Mouse (Mus musculus) forebrain, embryonic 11.5 days (tissue): ENCODE results near the gene Arid1a. TPM values are rescaled to one million over a fixed set of nuclear protein-coding genes. Genes with fewer than 3 reads are reported as not detected.
A peak's percentile ranks its signal among the peaks of the same experiment; 100 is the strongest.
"Not testable (repeated sequence)": the region's sequence is repeated elsewhere in the genome, so short reads cannot be mapped to it uniquely, and the experiment has no call there.

Experiments
- ATAC-seq: fragments of 200-750 bp; cut with Nextera tagmentation; replicated peaks from 2 replicates; pipeline ENCODE4 v1.8.0; 2017; ENCODE audit warnings: moderate TSS enrichment; ENCODE audit not compliant: low FRiP score
- DNase-seq: peaks from one replicate; pipeline ENCODE4 v3.0.0-alpha.2; 2017; ENCODE audit warnings: low spot score
- H3K27ac ChIP-seq: fragments of 300-500 bp; sonication (generic); 2 replicates; pipeline ENCODE4 v1.5.1; 2014; ENCODE audit warnings: low read depth, low read length
- H3K27me3 ChIP-seq: fragments of 300-500 bp; sonication (generic); 2 replicates; pipeline ENCODE4 v1.6.1; 2014; ENCODE audit warnings: mild to moderate bottlenecking, low read length, mixed read lengths; ENCODE audit not compliant: control insufficient read depth, insufficient read depth
- H3K36me3 ChIP-seq: fragments of 300-500 bp; sonication (generic); 2 replicates; pipeline ENCODE4 v1.6.1; 2014; ENCODE audit warnings: mild to moderate bottlenecking, low read length, moderate library complexity, mixed read lengths; ENCODE audit not compliant: control insufficient read depth, insufficient read depth
- H3K4me1 ChIP-seq: fragments of 300-500 bp; sonication (generic); replicated peaks from 2 replicates; pipeline ENCODE4 v1.6.1; 2014; ENCODE audit warnings: low read length, mixed read lengths; ENCODE audit not compliant: control insufficient read depth, insufficient read depth
- H3K4me2 ChIP-seq: fragments of 300-500 bp; sonication (generic); 2 replicates; pipeline ENCODE4 v1.6.1; 2014; ENCODE audit warnings: low read depth, mild to moderate bottlenecking, low read length, moderate library complexity, mixed read lengths; ENCODE audit not compliant: severe bottlenecking
- H3K4me3 ChIP-seq: fragments of 300-500 bp; sonication (generic); 2 replicates; pipeline ENCODE4 v1.5.1; 2014; ENCODE audit warnings: low read depth, low read length
- H3K9ac ChIP-seq: fragments of 300-500 bp; sonication (generic); 2 replicates; pipeline ENCODE4 v1.6.1; 2014; ENCODE audit warnings: low read length
- H3K9me3 ChIP-seq: fragments of 300-500 bp; sonication (generic); 2 replicates; pipeline ENCODE4 v1.6.1; 2016; ENCODE audit warnings: low read length, mixed read lengths; ENCODE audit not compliant: control insufficient read depth
- WGBS: fragments of 180-500 bp; shearing (Covaris S2); extraction: QIAGEN DNeasy Blood & Tissue Kit; methylation state at CpG from one replicate; pipeline ENCODE4 v1.1.7; 2014; 5-methylcytosine and 5-hydroxymethylcytosine counted together
- polyA plus RNA-seq: library from polyadenylated mRNA; unstranded; fragments of >200 nt; fragmentation: Nextera tagmentation; extraction: Ambion mirVana; gene quantifications from 2 replicates; pipeline ENCODE4 v1.2.1, GENCODE M21; 2014

Arid1a gene
- polyA plus RNA-seq, 1 experiment from 2014 or later = 56.6 TPM

GRCm38 (mm10) chr4:133656997-133657396 lies 99.6 kb downstream of the Arid1a start:
- no peaks in the 10 kb centered on the region for H3K9me3 ChIP-seq

DNA sequence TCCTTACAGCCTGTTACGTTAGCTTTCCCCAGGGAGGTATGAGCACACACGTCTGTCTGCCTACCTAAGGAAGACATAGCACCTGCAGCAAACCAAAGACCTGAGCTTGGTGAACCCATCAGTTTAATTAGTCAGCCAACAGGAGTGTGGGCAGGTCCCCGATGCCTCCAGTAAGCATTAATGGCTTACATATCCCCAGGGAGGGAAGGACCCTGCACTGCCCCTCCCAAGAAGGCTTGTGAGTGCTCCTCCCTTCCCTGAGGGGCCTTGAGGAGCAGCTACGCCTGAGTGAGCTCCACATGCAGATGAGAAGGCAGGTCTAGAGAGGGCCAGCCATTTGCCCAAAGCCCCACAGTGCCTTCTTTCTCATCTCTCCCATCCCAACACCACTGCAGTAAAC lies 100.3 kb downstream of the Arid1a start:
- 49% methylated on average over 4 of the region's 4 CpGs for WGBS
- peaks cover 3% of the 10 kb centered on the region; the same call in 1 of the 2 replicates for H3K4me1 ChIP-seq

More at GRCm38 (mm10) chr4:133656997-133657396, 99.6 kb downstream of the Arid1a start:
- ATAC-seq (no peak), DNase-seq (no peak)
- H3K4me3 ChIP-seq = no peak overlapping the region
- no peak overlapping the region for H3K27ac ChIP-seq
- H3K4me1 ChIP-seq = peaks cover 3% of the 10 kb centered on the region; the same call in 1 of the 2 replicates
- H3K9ac ChIP-seq = no peak overlapping the region
- 25% methylated on average over 4 of the region's 4 CpGs for WGBS
- no peaks in the 10 kb centered on the region for H3K27me3 ChIP-seq
- no peak overlapping the region for H3K4me2 ChIP-seq
- H3K36me3 ChIP-seq = no peaks in the 10 kb centered on the region; the same call in 1 of the 2 replicates

GRCm38 (mm10) chr4:133654070-133654469 lies 102.5 kb downstream of the Arid1a start:
- H3K4me3 ChIP-seq, H3K27me3 ChIP-seq, H3K4me1 ChIP-seq, H3K36me3 ChIP-seq, H3K4me2 ChIP-seq, DNase-seq, ATAC-seq, H3K9ac ChIP-seq, H3K9me3 ChIP-seq, H3K27ac ChIP-seq: not testable (repeated sequence)
- WGBS = 98% methylated on average over 5 of the region's 5 CpGs

More for the DNA sequence above, 100.3 kb downstream of the Arid1a start:
- H3K36me3 ChIP-seq = no peaks in the 10 kb centered on the region; the same call in 1 of the 2 replicates
- ATAC-seq (no peak), DNase-seq (no peak)
- H3K4me2 ChIP-seq = no peak overlapping the region
- no peaks in the 10 kb centered on the region for H3K27me3 ChIP-seq
- no peak overlapping the region for H3K27ac ChIP-seq
- no peak overlapping the region for H3K4me3 ChIP-seq
- H3K9ac ChIP-seq = no peak overlapping the region
- no peaks in the 10 kb centered on the region for H3K9me3 ChIP-seq

GRCm38 (mm10) chr4:133652746-133653145 lies 103.8 kb downstream of the Arid1a start:
- no peaks in the 10 kb centered on the region for H3K9me3 ChIP-seq
- H3K9ac ChIP-seq = no peak overlapping the region
- no peak overlapping the region for H3K4me2 ChIP-seq
- no peak for DNase-seq
- no peak for ATAC-seq
- H3K27me3 ChIP-seq = no peaks in the 10 kb centered on the region
- no peak overlapping the region for H3K4me3 ChIP-seq
- no peak overlapping the region for H3K27ac ChIP-seq
- no peaks in the 10 kb centered on the region for H3K36me3 ChIP-seq
- no peaks in the 10 kb centered on the region for H3K4me1 ChIP-seq
- WGBS = 76% methylated on average over 10 of the region's 10 CpGs

- H3K4me1 ChIP-seq = no peaks in the 10 kb centered on the region
- no peak for ATAC-seq
- WGBS = 85% methylated on average over 4 of the region's 4 CpGs
Measured at GRCm38 (mm10) chr4:133651986-133652385, 104.6 kb downstream of the Arid1a start.

GRCm38 (mm10) chr4:133651445-133651844 lies 105.1 kb downstream of the Arid1a start:
- Histone ChIP-seq H3K36me3 (no peaks in the 10 kb centered on the region), H3K4me3 (no peak overlapping the region), H3K9me3 (no peaks in the 10 kb centered on the region), H3K9ac (no peak overlapping the region), H3K27ac (no peak overlapping the region), H3K4me2 (no peak overlapping the region), H3K27me3 (no peaks in the 10 kb centered on the region), H3K4me1 (no peaks in the 10 kb centered on the region)
- DNase-seq = no peak
- ATAC-seq = no peak
- 52% methylated on average over 10 of the region's 10 CpGs for WGBS

More at GRCm38 (mm10) chr4:133651986-133652385, 104.6 kb downstream of the Arid1a start:
- H3K27me3 ChIP-seq = no peaks in the 10 kb centered on the region
- H3K36me3 ChIP-seq = no peaks in the 10 kb centered on the region
- no peak overlapping the region for H3K9ac ChIP-seq
- H3K4me2 ChIP-seq = no peak overlapping the region
- no peak for DNase-seq
- no peak overlapping the region for H3K27ac ChIP-seq
- H3K9me3 ChIP-seq = no peaks in the 10 kb centered on the region
- H3K4me3 ChIP-seq = no peak overlapping the region

DNA sequence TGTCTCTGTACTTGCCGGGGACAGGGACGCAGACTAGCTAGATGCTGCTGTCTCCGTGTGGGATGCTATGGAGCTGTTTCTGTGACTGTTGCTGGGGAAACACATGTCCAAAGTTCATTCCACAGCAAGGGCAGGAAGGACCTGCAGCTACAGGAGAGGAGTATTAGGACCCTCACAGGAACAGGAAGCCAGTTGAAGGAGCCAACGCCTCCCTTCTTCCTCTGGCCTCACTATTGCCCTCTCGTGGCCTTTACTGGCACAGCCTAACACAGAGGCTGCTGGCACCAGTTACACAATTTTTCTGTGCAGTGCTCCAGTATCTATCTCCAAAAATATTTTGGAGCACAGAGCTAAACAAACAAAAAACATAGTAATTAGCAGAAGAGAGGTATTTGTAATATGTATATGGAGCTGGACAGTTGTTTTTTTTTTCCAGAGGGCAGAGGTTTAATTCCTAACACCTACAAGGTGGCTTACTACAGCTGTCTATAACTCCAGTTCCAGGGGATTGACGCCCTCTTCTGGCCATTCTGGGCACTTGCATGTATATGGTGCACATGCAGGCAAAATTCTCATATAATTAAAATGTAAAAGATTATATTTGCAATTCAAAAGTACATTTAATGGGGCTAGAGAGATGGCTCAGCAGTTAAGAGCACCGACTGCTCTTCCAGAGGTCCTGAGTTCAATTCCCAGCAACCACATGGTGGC lies 106.4 kb downstream of the Arid1a start, which contains the start of gene Zdhhc18:
Gene Zdhhc18, minus strand, starts transcription at position 166 of the 711 bp plus-strand sequence.
- Histone ChIP-seq H3K4me2 (peak within 1 kb of the TSS; percentile 31; the same call in 1 of the 2 replicates), H3K27me3 (no peaks in the 10 kb centered on the region), H3K4me1 (no peaks in the 10 kb centered on the region), H3K9ac (no peak within 1 kb of the TSS), H3K36me3 (no peaks in the 10 kb centered on the region), H3K4me3 (peak within 1 kb of the TSS; percentile 10; the same call in 1 of the 2 replicates), H3K9me3 (no peaks in the 10 kb centered on the region), H3K27ac (no peak within 1 kb of the TSS)
- ATAC-seq (no peak), DNase-seq (peak; percentile 82)
- WGBS = 37% methylated on average over 7 of the region's 7 CpGs

GRCm38 (mm10) chr4:133649464-133649863 lies 107.1 kb downstream of the Arid1a start:
- not testable (repeated sequence) for H3K4me1 ChIP-seq, H3K27me3 ChIP-seq, ATAC-seq, H3K9me3 ChIP-seq, H3K27ac ChIP-seq, DNase-seq, H3K9ac ChIP-seq, H3K36me3 ChIP-seq, H3K4me3 ChIP-seq
- H3K4me2 ChIP-seq = peak overlapping the region; percentile 31; the same call in 1 of the 2 replicates
- WGBS = 85% methylated on average over 5 of the region's 5 CpGs

DNA sequence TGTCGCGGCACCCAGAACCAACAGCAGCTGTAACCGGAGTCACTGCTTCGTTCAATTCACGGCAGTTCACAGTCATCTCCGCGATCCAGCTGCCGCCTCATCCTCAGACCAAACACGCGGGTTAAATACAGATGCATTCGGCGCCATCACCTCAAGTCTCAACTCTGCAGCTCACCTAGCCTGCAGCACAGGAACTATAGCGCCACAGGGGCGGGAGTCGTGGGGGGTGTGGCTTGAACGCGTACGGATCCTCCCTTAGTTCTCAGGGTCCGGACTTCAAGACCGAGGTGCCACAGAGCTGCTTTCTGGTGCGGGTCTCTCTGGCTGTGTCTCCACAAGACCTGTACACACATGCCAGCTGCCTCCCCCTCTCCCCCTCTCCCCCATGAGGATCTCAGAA lies 110.9 kb downstream of the Arid1a start:
- ATAC-seq (no peak), DNase-seq (no peak)
- Histone ChIP-seq H3K9me3 (no peaks in the 10 kb centered on the region), H3K36me3 (no peaks in the 10 kb centered on the region), H3K4me1 (no peaks in the 10 kb centered on the region), H3K27me3 (no peaks in the 10 kb centered on the region), H3K27ac (no peak overlapping the region), H3K4me2 (no peak overlapping the region), H3K4me3 (no peak overlapping the region), H3K9ac (no peak overlapping the region)
- 40% methylated on average over 21 of the region's 21 CpGs for WGBS
